11 mouse cellular contexts compared by ENCODE assay signal in the genomic region with DNA sequence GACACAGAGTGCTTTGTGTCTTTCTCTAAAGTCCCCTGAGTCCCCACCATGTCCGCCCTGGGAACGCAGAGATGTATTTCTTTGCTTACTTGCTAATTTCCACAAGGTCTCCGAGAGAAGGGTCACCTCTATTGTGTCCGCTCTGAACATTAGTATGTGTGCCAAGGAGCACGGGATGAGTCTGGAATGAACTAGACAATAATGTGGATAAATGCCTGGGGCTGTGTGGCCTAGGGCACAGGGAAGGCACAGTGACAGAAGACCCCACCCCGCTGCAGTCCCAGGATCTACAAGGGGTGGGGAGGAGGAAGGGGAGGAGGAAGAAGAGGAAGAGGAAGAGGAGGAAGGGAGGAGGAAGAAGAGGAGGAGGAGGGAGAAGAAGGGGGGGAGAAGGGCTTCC. TPM values are rescaled to one million over a fixed set of nuclear protein-coding genes. Genes with fewer than 3 reads are reported as not detected.
DNase-seq lines count a peak whose midpoint lies in the region; ATAC-seq lines count a peak whose summit lies in the region.
"Had no signal": no experiment of that assay in that cellular context is flagged by ENCODE, and none has a peak within 500 bp of the region (broad histone marks: within the 10 kb centered on the region; RNA-seq: fewer than 3 reads in every experiment).

No protein-coding gene starts in this region.

- H3K36me3 ChIP-seq in heart, embryonic 10.5 days: no peaks in the 10 kb centered on the region
- no peaks in the 10 kb centered on the region for H3K36me3 ChIP-seq in lung, embryonic 15.5 days
- H3K36me3 ChIP-seq in kidney, embryonic 16.5 days (ENCODE audit: insufficient read depth, low read length): no peaks in the 10 kb centered on the region
- no peaks in the 10 kb centered on the region for H3K36me3 ChIP-seq in stomach, embryonic 15.5 days
- H3K36me3 ChIP-seq in forebrain, embryonic 15.5 days: no peaks in the 10 kb centered on the region
- H3K36me3 ChIP-seq: limb, embryonic 13.5 days had no signal

- H3K9me3 ChIP-seq in heart, embryonic 10.5 days: no peaks in the 10 kb centered on the region
- H3K9me3 ChIP-seq in lung, embryonic 15.5 days: no peaks in the 10 kb centered on the region
- no peaks in the 10 kb centered on the region for H3K9me3 ChIP-seq in kidney, embryonic 16.5 days (ENCODE audit: low read length)
- H3K9me3 ChIP-seq in stomach, embryonic 15.5 days: no peaks in the 10 kb centered on the region
- no peaks in the 10 kb centered on the region for H3K9me3 ChIP-seq in forebrain, embryonic 15.5 days
- H3K9me3 ChIP-seq: limb, embryonic 13.5 days had no signal

- peak overlapping the region; percentile 50; the same call in 1 of the 2 replicates for H3K27ac ChIP-seq in heart, embryonic 10.5 days
- H3K27ac ChIP-seq in lung, embryonic 15.5 days: peak overlapping the region; percentile 65
- H3K27ac ChIP-seq in kidney, embryonic 16.5 days (ENCODE audit: low read length): peak overlapping the region; percentile 78
- H3K27ac ChIP-seq in stomach, embryonic 15.5 days: peak overlapping the region; percentile 88
- no peak overlapping the region for H3K27ac ChIP-seq in forebrain, embryonic 15.5 days (replicated peaks)
- H3K27ac ChIP-seq: limb, embryonic 13.5 days had no signal

- no peak for ATAC-seq in lung, embryonic 15.5 days (ENCODE audit: borderline replicate concordance, extremely low read depth, low FRiP score, low TSS enrichment)
- ATAC-seq in kidney, embryonic 16.5 days (ENCODE audit: low FRiP score, low TSS enrichment): no peak
- no peak for ATAC-seq in stomach, embryonic 15.5 days (ENCODE audit: insufficient read depth, low FRiP score, low read depth)
- no peak for ATAC-seq in forebrain, embryonic 15.5 days (replicated peaks)

- H3K27me3 ChIP-seq in heart, embryonic 10.5 days (ENCODE audit: insufficient read depth, poor library complexity, severe bottlenecking): no peaks in the 10 kb centered on the region
- H3K27me3 ChIP-seq in lung, embryonic 15.5 days: no peaks in the 10 kb centered on the region
- no peaks in the 10 kb centered on the region for H3K27me3 ChIP-seq in kidney, embryonic 16.5 days (ENCODE audit: insufficient read depth, low read length)
- no peaks in the 10 kb centered on the region for H3K27me3 ChIP-seq in stomach, embryonic 15.5 days (replicated peaks)
- H3K27me3 ChIP-seq in forebrain, embryonic 15.5 days: no peaks in the 10 kb centered on the region
- H3K27me3 ChIP-seq: limb, embryonic 13.5 days had no signal

- no peak overlapping the region for H3K4me2 ChIP-seq in lung, embryonic 15.5 days
- H3K4me2 ChIP-seq in kidney, embryonic 16.5 days (replicated peaks; ENCODE audit: low read depth, low read length): no peak overlapping the region
- H3K4me2 ChIP-seq in stomach, embryonic 15.5 days: no peak overlapping the region
- no peak overlapping the region for H3K4me2 ChIP-seq in forebrain, embryonic 15.5 days (replicated peaks)
- H3K4me2 ChIP-seq: limb, embryonic 13.5 days had no signal

- no peak overlapping the region for H3K9ac ChIP-seq in lung, embryonic 15.5 days
- no peak overlapping the region for H3K9ac ChIP-seq in kidney, embryonic 16.5 days (replicated peaks; ENCODE audit: low read length)
- no peak overlapping the region for H3K9ac ChIP-seq in stomach, embryonic 15.5 days
- H3K9ac ChIP-seq in forebrain, embryonic 15.5 days (replicated peaks): no peak overlapping the region
- H3K9ac ChIP-seq: limb, embryonic 13.5 days had no signal

- no peak overlapping the region for H3K4me3 ChIP-seq in heart, embryonic 10.5 days
- no peak overlapping the region for H3K4me3 ChIP-seq in lung, embryonic 15.5 days
- no peak overlapping the region for H3K4me3 ChIP-seq in kidney, embryonic 16.5 days (ENCODE audit: low read length)
- H3K4me3 ChIP-seq in stomach, embryonic 15.5 days (replicated peaks): no peak overlapping the region
- H3K4me3 ChIP-seq in forebrain, embryonic 15.5 days: no peak overlapping the region
- H3K4me3 ChIP-seq: limb, embryonic 13.5 days had no signal

- DNase-seq in heart, embryonic 10.5 days (ENCODE audit: low spot score): no peak
- DNase-seq in heart, postnatal 36 days: no peak
- DNase-seq in lung, postnatal 14 days: no peak
- DNase-seq in testis, postnatal 10 days (ENCODE audit: low spot score): no peak
- DNase-seq: spleen, adult 18-20 months; thymus, postnatal 36 days had no signal

- peaks cover 62% of the 10 kb centered on the region for H3K4me1 ChIP-seq in heart, embryonic 10.5 days
- peaks cover 55% of the 10 kb centered on the region for H3K4me1 ChIP-seq in lung, embryonic 15.5 days
- peaks cover 49% of the 10 kb centered on the region for H3K4me1 ChIP-seq in kidney, embryonic 16.5 days (ENCODE audit: insufficient read depth, low read length)
- peaks cover 40% of the 10 kb centered on the region for H3K4me1 ChIP-seq in stomach, embryonic 15.5 days
- peaks cover 8% of the 10 kb centered on the region for H3K4me1 ChIP-seq in forebrain, embryonic 15.5 days

- WGBS in heart, embryonic 10.5 days: 76% methylated on average over 6 of the region's 6 CpGs
- WGBS in lung, embryonic 15.5 days: 57% methylated on average over 6 of the region's 6 CpGs
- 83% methylated on average over 6 of the region's 6 CpGs for WGBS in kidney, embryonic 16.5 days
- 70% methylated on average over 6 of the region's 6 CpGs for WGBS in stomach, embryonic 15.5 days
- 53% methylated on average over 6 of the region's 6 CpGs for WGBS in forebrain, embryonic 15.5 days

- intact Hi-C loops in heart, postnatal 36 days (cut with DNase I): loop anchor here (2.0 kb wide), 1 partner anchor 22 kb away; no protein-coding TSS in a partner anchor

RNA-seq across cellular contexts. Expression of a gene that starts 3.8 kb away (rescaled TPM):
- polyA plus RNA-seq in heart, embryonic 10.5 days (2016; fragmentation: Nextera tagmentation; extraction: Ambion mirVana): 3.9 and 4.1 TPM in 2 replicates
- 10 to 100 TPM in 1 of 2 experiments, 1 to 10 TPM in 1; 8.9 to 12.8 TPM for total RNA-seq in heart, postnatal 36 days (2021)
- polyA plus RNA-seq in lung, embryonic 15.5 days (2015; fragmentation: Nextera tagmentation; extraction: Ambion mirVana): 6.8 and 7.9 TPM in 2 replicates
- polyA plus RNA-seq in kidney, embryonic 16.5 days (2015; fragmentation: Nextera tagmentation; extraction: Ambion mirVana): 17.5 and 18.0 TPM in 2 replicates
- 12.7 and 14.5 TPM in 2 replicates for polyA plus RNA-seq in stomach, embryonic 15.5 days (2015; fragmentation: Nextera tagmentation; extraction: Ambion mirVana)
- polyA plus RNA-seq in forebrain, embryonic 15.5 days (2015; fragmentation: Nextera tagmentation; extraction: Ambion mirVana): 1.1 and 1.5 TPM in 2 replicates
